Mouse (Mus musculus) granulocyte monocyte progenitor cell, adult 5-6 weeks (primary cell): ENCODE results near the gene Pcdh9. TPM values are rescaled to one million over a fixed set of nuclear protein-coding genes. Genes with fewer than 3 reads are reported as not detected.

Experiments used
- ATAC-seq: replicated peaks from 2 replicates; pipeline ENCODE4 v1.8.0; 2016; ENCODE audit warnings: mild to moderate bottlenecking, moderate TSS enrichment, inconsistent platforms; ENCODE audit not compliant: poor library complexity, severe bottlenecking
- total RNA-seq, 2 experiments: library from RNA; stranded (forward) in 1 of 2; stranded (reverse) in 1 of 2; fragments of 200-712, 200-1000 nt in 1 of 2; fragments of >200 nt in 1 of 2; fragmentation: Nextera tagmentation in 1 of 2; gene quantifications; 2 replicates each; pipeline ENCODE4 v1.2.3; 2014 to 2017

Gene Pcdh9
- total RNA-seq, 2 experiments from 2014 or later = not detected

DNA sequence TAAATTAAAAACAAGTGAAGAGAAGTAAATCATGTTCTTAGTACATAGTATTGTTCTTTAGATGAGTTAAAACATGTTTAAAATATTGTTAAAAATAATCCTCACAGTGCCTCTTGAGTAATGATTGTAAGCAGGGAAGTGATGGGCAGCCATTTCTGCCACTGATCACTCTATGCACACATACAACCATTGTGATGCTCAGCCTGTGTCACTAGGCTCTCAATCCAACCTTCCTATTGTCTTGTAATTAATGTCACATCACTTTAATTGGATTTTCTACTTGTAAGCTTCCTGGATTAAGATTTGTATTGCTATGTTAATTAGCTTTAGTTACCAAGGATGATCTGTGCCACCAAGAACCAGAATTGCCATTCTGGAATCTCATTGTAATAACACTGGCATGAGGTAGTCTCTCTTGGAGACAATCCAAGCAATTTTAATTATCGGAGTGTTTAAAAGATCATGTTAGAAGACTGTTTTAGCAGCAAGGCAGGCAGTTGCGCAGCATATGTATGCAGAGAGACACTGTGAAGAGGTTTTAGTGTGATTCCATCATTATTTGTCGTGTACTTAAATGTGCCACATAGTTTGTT, 305.0 kb downstream of the Pcdh9 start:
- ATAC-seq = no peak

DNA sequence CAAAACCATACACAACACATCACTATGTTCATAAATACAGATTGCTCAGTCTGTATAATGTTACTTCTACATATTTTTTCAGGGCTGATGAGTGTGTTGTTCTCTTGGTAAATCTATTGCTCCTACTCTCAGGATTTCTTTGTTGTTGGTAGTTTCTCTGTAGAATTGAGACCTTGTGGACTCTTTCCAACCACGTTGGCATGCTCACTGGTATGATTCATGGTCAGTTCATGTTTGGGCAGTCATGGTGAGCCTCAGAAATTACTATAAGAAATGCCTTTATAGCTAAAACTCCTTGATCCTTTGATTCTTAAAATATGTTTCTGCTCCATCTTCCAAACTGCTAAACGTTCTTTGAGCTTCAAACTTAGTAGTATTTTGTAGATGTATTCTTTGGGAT, 326.1 kb downstream of the Pcdh9 start:
- no peak for ATAC-seq

DNA sequence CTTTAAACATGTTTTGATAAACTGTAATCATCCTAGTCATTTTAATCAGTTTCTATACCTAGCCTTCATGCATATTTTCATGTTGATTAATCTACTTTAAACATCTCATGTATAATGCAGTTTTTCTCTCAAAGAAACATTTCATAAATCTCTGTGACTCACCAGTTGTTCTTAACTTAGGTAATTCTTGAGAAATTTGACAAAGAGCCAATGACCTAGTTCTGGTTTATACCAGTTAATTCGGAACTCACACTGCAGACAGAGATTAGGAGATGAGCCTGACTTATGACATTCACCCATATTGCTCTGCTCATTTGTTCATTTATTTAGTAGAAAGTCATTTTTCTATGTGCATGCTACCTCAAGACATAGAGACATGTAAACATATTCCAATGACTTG, 328.9 kb downstream of the Pcdh9 start:
- no peak for ATAC-seq

DNA sequence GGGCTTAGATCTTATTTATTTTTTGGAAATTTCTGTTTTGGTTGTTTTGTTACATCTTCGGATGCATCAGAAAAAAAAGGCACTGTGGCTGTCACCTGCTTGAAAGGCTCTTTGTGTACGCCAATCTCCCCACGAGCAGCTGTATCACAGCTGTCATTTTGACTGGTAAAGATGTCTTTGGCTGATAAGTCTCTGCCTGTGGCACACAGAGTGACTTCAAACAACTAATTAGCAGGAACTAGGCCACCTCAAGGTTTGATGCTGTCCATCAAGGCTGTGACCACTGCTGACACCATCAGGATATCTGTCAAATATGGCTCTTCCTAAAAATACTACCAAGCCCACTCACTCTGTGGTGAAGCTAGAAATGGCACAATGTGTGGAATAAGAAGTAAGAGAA, 336.7 kb downstream of the Pcdh9 start:
- ATAC-seq = no peak

DNA sequence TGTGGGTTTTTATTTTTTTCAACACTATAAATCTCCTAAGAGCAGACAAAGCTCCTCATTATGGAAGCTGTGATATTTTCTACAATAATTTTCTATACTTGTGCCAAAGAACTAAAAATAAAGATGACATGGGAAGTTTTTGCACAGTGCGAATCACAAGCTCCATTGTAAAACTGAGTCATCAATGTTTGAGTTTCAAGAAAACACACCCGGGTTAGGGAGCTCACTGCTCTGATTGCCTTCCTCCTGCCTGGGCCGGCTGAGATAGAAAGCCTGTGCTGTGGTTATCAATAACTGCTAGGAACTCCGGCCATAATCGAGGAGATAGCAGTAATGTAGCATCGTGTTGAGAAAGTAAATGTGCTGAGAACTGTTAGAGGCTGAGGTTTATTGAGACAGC, 344.9 kb downstream of the Pcdh9 start:
- ATAC-seq = no peak

DNA sequence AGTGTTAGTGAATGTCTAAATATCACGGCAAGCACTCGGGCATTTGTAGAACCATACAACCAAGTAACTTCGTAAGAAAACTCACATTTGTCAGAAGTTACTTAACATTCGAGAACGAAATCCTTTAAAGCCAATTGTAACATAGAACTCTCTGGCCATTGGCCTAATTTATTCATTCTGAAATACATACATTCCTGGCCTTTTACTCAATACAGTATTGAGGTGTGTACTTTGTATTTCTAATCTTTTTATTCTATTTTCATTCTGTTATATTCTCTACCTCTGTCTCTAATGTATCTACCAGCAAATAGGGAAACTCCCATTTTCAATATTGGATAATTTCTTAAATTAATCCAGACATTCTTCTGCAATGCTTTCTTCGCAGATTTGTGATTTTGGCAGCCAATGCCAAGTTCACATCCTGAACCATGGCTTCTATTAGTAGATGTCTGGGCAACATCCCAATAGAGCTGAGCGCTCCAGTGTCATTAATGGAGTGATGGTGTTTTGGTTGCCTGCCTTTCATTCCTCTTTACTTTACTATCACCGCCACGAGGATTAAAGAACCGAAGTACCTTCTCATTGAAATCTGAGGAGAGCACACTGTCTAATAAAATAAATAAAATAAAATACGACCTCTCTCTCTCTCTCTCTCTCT, 346.4 kb downstream of the Pcdh9 start:
- no peak for ATAC-seq

DNA sequence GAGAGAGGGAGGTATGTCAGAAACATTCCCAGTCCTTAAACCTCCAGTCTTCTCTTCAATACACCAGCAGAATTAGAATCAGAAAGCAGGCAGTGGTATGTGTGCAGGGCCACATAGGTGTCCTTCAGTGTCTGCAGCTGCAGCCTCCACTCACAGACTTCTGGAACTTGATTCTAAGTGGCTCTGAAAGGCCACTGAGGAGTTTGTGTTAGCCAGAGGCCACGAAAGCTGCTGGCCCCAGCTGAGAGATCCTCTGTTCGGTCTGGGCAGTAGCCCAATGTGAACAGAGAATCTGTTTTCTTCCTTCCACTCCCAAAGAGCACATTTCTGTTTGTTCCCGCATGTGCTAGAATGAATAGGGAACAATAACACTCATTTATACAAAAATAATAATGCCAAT, 346.9 kb downstream of the Pcdh9 start:
- no peak for ATAC-seq

DNA sequence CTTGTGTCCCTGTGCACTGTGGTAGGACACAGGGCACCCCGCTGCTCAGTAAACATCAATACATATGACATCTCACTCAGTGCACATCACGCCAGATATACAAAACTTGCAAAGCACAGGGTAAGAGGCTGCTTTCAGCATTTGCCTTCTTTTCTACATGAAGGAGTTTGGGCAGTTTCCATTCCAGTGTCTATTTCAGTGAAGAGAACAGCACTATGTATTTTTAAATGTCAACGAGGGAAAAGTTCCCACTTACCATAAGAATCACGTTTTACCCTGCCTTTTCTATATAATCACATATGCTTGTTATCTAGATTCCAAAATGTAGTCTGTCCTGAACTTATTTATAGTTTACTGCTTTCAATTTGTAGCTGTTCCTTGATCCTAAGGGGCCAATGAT, 355.6 kb downstream of the Pcdh9 start:
- ATAC-seq = no peak

DNA sequence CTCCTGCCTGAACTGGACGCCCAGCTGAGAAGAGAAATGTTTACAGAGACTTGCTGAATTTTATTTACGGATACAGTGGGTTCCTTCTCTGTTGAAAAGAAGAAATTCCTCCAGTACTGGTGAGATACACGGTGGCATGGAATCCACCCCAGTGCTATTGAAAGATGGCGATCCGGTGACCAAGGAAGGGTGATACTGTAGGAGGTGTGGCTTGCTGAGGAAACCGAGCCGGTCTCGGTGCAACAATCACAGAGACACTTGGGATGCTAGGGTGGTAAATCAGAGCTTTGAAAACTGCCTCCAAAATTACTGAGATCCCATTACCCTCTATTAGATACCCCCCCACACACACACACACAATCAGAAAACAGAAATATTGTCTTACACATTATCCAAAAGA, 367.0 kb downstream of the Pcdh9 start:
- ATAC-seq = no peak

DNA sequence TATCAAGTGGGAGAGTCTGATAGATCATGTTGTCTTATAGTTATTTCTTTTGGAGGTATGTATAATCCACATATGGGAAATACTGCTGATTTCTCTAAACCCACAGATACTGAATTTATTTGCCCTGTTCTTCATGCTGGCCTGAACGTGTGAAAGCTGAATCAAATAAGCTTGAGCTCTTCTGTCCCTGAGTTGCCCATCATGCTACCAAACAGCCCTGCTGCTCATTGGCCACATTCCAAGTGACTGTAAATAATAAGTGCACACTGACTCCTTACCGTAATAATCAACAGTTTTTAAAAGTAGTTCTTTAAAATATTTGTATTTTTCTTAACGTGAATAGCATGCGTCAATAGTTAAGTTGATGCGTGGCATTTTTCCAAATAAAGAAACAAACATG, 370.3 kb downstream of the Pcdh9 start:
- no peak for ATAC-seq

DNA sequence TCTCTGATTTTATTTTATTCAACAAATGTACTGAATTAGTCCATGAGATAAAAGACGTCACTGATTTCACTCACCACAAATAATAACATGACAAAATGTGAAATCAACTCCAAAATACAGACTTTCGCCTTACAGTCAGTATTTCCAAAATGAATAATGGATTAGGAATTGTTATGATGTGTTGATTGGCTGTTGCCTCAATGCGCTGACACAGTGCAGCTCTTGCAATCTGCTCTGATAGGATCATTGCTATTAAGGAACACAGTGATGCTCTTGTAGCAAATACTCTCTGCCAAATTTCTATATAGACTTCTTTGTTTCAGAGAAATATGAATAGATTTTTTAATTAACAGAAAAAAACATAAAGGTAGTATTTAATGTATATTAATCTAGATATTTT, 373.8 kb downstream of the Pcdh9 start:
- ATAC-seq = no peak

DNA sequence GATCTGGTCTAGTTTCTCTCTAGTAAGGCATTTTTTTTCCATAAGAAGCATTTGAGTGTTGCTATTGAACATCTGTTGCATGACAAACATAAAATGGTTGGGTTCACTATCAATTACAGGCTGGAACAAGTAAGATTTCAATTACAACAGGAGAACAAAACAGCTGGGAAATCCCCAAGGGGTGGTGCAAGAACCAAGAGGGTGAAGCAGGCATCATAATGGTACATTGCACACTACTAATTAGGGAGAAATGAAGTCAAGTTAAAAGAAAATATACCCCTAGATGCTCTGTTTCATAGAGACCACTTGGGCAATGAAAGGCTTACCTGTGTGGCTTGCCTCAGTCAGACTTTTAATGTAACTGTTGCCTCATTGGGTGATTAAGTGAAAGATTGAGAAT, 384.4 kb downstream of the Pcdh9 start:
- no peak for ATAC-seq

DNA sequence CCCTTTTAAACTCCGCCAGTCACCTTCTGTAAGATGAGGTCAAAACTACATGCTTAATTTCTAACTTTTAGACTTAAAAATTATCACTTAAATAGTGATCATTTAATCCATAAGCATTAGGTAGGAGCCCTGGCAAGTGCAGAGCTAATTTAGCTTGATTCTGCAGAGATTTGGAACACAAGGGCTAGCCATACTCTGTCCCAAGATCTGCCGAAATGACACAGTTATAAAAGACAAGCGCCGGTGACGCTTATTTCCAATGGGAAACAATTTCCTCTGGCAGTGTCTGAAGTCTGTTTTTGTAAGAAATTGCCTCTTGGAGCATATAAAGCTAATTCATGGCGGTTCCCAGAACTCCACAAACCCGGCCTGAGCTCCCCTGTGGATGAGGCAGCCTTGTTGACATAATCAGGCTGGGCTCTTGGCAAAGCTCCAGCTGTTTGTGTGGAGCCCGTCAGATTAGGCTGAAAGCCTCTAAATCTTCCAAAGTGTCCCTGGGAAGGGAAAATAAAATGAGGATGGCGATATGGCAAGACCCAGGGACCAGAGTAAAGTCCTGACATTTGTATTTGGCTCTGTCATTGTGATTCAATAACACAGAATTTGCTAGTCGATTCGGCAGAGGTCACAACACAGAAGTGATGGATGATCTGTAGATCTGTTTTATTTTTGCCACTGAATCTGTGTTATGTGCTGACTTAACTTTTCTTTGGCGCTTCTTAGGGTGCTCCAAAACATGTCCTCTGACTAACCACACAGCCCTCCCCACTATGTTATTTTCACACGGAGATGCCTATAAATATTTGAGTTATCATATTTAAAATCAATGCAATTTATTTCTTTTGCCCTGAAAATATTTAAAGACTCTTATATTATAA, 391.4 kb downstream of the Pcdh9 start:
- no peak for ATAC-seq

DNA sequence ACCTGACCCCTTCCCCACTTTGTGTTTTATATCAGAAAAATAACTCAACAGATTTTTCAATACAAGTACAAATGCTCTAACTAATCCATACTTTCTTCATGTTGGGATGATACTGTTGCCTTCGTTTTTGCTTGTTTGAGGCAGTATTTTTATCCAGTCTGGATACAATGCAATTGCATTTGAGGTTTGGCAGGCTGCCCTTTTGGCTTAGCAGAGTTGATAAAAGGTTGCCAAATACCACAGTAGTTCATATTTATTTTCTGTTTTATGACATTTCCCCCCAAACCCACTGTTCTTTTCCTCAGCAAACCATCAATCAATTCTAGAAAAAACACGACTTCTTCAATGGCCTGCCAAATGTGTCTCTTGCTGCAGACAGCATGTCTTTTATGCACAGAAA, 415.5 kb downstream of the Pcdh9 start:
- ATAC-seq = no peak

DNA sequence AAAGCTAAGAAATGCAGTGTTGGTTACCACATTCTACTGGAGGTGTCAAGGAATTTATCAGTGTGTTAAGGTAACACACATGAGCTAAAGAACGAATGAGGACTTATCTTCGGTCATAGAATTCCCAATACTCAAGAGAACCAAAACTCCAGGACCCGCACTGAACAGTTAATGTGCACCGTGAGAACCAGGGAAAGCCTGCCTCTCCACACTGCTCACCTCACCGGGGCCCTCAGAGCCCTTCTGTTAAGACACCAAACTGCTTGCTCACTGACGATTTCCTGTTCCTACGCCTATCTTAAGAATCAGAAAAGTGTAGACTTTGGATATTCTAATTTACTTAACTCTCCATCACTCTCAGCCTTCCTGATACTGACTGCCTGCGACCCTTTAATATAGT, 418.0 kb downstream of the Pcdh9 start:
- no peak for ATAC-seq

DNA sequence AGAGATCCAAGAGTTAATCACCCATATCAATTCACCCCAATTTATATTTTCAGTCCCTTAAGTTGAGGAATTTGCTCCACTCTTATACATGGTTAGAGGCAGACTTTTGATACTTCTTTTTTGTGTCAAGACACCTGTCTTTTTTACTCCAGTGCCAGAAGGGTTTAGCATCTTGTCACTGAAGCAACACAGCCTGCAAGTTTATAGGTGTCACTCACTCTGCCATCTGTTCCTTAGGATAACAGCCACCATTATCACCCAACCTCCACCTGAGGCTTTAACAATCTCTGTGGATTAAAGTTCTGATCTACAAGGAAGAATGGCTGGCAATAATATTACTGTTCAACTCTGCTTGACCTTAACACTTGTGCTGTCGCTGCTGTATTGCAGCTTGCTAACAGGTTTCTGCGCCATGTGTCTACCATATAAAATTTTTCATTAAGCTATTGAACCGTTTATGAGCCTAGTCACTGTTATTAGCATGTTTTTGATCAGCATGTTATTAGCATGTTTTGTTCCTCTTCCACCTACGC, 427.1 kb downstream of the Pcdh9 start:
- ATAC-seq = no peak

DNA sequence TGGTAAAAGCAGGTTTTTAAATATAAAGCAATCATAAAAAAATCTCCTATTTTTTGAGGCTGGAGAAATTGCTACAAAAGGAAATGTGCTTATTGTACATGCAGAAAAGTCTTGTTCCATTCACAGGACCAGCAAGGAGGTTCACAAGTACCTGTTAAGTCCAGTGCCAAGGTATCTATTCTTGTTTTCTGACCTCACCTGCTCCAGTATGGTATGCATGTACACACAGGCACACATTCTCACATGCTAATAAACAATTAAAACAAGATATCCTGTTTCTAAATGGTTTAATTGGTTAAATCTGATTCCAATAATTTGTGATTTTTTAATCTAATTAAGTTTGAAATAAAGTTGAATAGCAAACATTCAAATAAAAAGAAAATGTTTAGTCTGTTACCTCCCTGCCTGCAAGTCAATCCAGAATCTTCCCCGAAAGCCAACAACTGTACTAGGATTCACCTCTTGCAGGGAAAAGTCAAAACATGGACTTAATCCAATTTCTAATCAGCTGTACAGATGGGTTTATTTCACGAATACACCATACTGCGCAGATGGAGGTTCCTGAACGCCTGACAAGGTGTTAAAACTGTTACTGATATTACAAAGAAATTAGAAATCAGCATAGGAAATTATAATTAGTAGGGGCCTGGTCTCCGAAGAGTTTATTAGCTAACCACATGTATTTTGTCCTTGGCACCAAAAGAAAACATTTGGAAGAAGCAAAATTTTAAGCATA, 439.4 kb downstream of the Pcdh9 start:
- ATAC-seq = no peak

DNA sequence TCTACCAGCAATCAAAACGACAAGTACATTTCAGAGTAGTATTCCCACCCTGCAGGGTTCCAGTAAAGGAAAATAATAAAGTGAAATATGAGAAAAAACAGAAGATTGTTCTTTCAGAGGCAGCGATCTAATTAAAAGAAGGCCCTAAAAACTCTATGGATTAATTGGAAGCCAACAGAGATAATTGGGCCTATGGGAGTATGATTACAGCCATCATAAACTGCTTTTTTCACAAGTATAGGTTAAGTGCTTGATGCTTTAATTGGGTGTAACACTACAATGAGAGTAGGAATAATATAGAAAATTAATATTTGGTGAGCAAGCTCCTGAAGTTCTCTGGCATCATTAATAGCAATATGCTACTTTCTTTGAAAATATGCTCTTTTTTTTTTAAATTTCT, 448.6 kb downstream of the Pcdh9 start:
- ATAC-seq = no peak

DNA sequence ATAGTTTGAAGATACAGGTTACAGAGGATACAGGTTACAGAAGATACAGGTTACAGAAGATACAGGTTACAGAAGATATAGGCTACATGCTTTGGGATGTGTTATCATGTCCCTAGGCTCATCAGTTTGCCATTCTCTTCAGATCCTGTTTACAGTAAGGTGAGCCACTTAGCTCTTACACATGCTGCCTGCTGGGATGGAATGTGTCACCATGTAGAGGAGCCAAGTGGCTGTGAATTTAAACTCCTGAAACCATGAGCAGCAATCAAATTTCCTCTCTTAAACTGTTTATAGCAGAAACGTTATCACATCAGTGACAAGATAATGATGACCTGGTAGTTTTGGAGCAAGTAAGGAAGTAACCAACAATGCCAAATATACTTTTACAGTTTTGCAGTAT, 453.3 kb downstream of the Pcdh9 start:
- ATAC-seq = no peak

DNA sequence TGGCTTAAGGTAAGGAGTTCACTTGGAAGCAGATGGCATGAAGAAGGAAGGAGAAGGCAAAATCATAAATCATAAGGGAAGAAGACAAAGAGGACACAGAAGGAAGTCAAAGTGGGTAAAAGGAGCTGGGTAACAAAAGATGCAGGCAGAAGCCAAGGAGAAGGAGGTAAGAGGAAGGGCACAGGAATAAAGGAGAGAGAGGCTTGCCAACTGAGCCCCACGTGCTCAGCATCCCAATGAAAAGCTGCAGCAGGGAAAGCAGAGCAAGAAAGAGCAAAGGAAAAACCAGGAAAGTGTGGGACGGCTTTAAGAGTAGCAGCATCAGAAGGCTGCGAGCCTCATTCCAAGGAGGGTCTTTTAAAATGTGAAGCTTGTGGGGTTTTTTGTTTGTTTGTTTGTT, 473.7 kb downstream of the Pcdh9 start:
- ATAC-seq = no peak

DNA sequence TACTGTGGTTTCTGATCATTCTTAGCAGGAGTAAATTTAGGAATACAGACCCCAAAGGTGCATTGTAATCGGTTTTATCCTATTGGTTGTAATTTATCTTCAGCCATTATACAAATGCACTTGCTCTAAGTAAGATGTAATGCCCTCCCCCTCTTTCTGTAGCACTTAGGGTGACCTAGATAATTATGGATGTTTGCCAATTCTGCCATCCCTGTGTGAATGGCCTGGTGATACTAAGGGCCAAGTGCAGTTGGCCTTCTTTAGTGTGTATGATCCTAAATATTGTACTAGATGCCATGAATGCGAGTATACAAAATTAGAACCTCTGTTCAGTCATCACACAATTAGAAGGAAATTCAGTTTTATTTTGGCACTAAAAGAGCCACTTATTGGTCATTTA, 475.0 kb downstream of the Pcdh9 start:
- no peak for ATAC-seq
